Mouse (Mus musculus): Measurements from ENCODE around the gene Olfr808. TPM values are rescaled to one million over a fixed set of nuclear protein-coding genes. Genes with fewer than 3 reads are reported as not detected.

The Olfr808 gene
- not detected in 2 replicates for polyA plus RNA-seq (2015; fragmentation: Nextera tagmentation; extraction: Ambion mirVana)

- 93% methylated on average over 1 of the region's 1 CpGs for WGBS
- no peaks in the 10 kb centered on the region for H3K4me1 ChIP-seq (ENCODE audit: control insufficient read depth, insufficient read depth, low read length)
- no peak for ATAC-seq
Observed at GRCm38 (mm10) chr10:129765182-129765581, at the start of gene Olfr808. Olfr808 (plus strand) TSS chr10:129765482.

GRCm38 (mm10) chr10:129729275-129729674 is 36.0 kb upstream of the Olfr808 start, which contains the start of gene Olfr805:
Olfr805 (minus strand) TSS chr10:129729375.
- WGBS, result 94% methylated on average over 2 of the region's 2 CpGs
- Histone ChIP-seq H3K4me2 (ENCODE audit: low read depth, low read length) (no peak within 1 kb of the TSS), H3K4me3 (ENCODE audit: low read length) (no peak within 1 kb of the TSS), H3K27me3 (replicated peaks; ENCODE audit: control insufficient read depth, insufficient read depth, low read length) (no peaks in the 10 kb centered on the region), H3K9ac (ENCODE audit: low read depth, low read length) (no peak within 1 kb of the TSS), H3K9me3 (ENCODE audit: control insufficient read depth, low read length) (no peaks in the 10 kb centered on the region), H3K36me3 (ENCODE audit: control insufficient read depth, insufficient read depth, low read length) (no peaks in the 10 kb centered on the region), H3K27ac (ENCODE audit: low read length) (no peak within 1 kb of the TSS), H3K4me1 (ENCODE audit: control insufficient read depth, insufficient read depth, low read length) (no peaks in the 10 kb centered on the region)
- ATAC-seq, result no peak

More at GRCm38 (mm10) chr10:129765182-129765581, at the start of gene Olfr808:
- H3K27me3 ChIP-seq (replicated peaks; ENCODE audit: control insufficient read depth, insufficient read depth, low read length), result no peaks in the 10 kb centered on the region
- no peak within 1 kb of the TSS for H3K27ac ChIP-seq (ENCODE audit: low read length)
- H3K4me3 ChIP-seq (ENCODE audit: low read length), result no peak within 1 kb of the TSS
- H3K36me3 ChIP-seq (ENCODE audit: control insufficient read depth, insufficient read depth, low read length), result no peaks in the 10 kb centered on the region
- H3K9me3 ChIP-seq (ENCODE audit: control insufficient read depth, low read length), result no peaks in the 10 kb centered on the region
- H3K4me2 ChIP-seq (ENCODE audit: low read depth, low read length), result no peak within 1 kb of the TSS
- H3K9ac ChIP-seq (ENCODE audit: low read depth, low read length), result no peak within 1 kb of the TSS

- H3K27me3 ChIP-seq (replicated peaks; ENCODE audit: control insufficient read depth, insufficient read depth, low read length), result no peaks in the 10 kb centered on the region
- H3K36me3 ChIP-seq (ENCODE audit: control insufficient read depth, insufficient read depth, low read length), result no peaks in the 10 kb centered on the region
- H3K4me1 ChIP-seq (ENCODE audit: control insufficient read depth, insufficient read depth, low read length), result no peaks in the 10 kb centered on the region
- no peak within 1 kb of the TSS for H3K27ac ChIP-seq (ENCODE audit: low read length)
- no peaks in the 10 kb centered on the region for H3K9me3 ChIP-seq (ENCODE audit: control insufficient read depth, low read length)
- no peak within 1 kb of the TSS for H3K9ac ChIP-seq (ENCODE audit: low read depth, low read length)
- H3K4me3 ChIP-seq (ENCODE audit: low read length), result no peak within 1 kb of the TSS
- ATAC-seq, result no peak
- no peak within 1 kb of the TSS for H3K4me2 ChIP-seq (ENCODE audit: low read depth, low read length)
Observed at GRCm38 (mm10) chr10:129741821-129742220, 23.5 kb upstream of the Olfr808 start, which contains the start of gene Olfr806. Olfr806 (minus strand) TSS chr10:129741921.

- H3K27me3 ChIP-seq (replicated peaks; ENCODE audit: control insufficient read depth, insufficient read depth, low read length), result no peaks in the 10 kb centered on the region
- H3K4me1 ChIP-seq (ENCODE audit: control insufficient read depth, insufficient read depth, low read length), result no peaks in the 10 kb centered on the region
- H3K9ac ChIP-seq (ENCODE audit: low read depth, low read length), result no peak within 1 kb of the TSS
- no peaks in the 10 kb centered on the region for H3K36me3 ChIP-seq (ENCODE audit: control insufficient read depth, insufficient read depth, low read length)
- no peak for ATAC-seq
- H3K27ac ChIP-seq (ENCODE audit: low read length), result no peak within 1 kb of the TSS
- no peak within 1 kb of the TSS for H3K4me2 ChIP-seq (ENCODE audit: low read depth, low read length)
- no peak within 1 kb of the TSS for H3K4me3 ChIP-seq (ENCODE audit: low read length)
- H3K9me3 ChIP-seq (ENCODE audit: control insufficient read depth, low read length), result no peaks in the 10 kb centered on the region
- WGBS, result 89% methylated on average over 1 of the region's 1 CpGs
Observed at GRCm38 (mm10) chr10:129757693-129758092, 7.6 kb upstream of the Olfr808 start, which contains the start of gene Olfr807. Olfr807 (minus strand) TSS chr10:129757793.

- no peak within 1 kb of the TSS for H3K4me3 ChIP-seq (ENCODE audit: low read length)
- H3K27ac ChIP-seq (ENCODE audit: low read length), result no peak within 1 kb of the TSS
- H3K4me1 ChIP-seq (ENCODE audit: control insufficient read depth, insufficient read depth, low read length), result no peaks in the 10 kb centered on the region
- H3K27me3 ChIP-seq (replicated peaks; ENCODE audit: control insufficient read depth, insufficient read depth, low read length), result no peaks in the 10 kb centered on the region
- H3K9ac ChIP-seq (ENCODE audit: low read depth, low read length), result no peak within 1 kb of the TSS
- no peak for ATAC-seq
- no peak within 1 kb of the TSS for H3K4me2 ChIP-seq (ENCODE audit: low read depth, low read length)
- no peaks in the 10 kb centered on the region for H3K9me3 ChIP-seq (ENCODE audit: control insufficient read depth, low read length)
- no peaks in the 10 kb centered on the region for H3K36me3 ChIP-seq (ENCODE audit: control insufficient read depth, insufficient read depth, low read length)
Observed at GRCm38 (mm10) chr10:129774338-129774737, 9.1 kb downstream of the Olfr808 start, which contains the start of gene Olfr809. Olfr809 (plus strand) TSS chr10:129774638.

- no peak overlapping the region for H3K4me2 ChIP-seq (ENCODE audit: low read depth, low read length)
- H3K27ac ChIP-seq (ENCODE audit: low read length), result no peak overlapping the region
- no peaks in the 10 kb centered on the region for H3K9me3 ChIP-seq (ENCODE audit: control insufficient read depth, low read length)
- no peaks in the 10 kb centered on the region for H3K27me3 ChIP-seq (replicated peaks; ENCODE audit: control insufficient read depth, insufficient read depth, low read length)
- no peaks in the 10 kb centered on the region for H3K36me3 ChIP-seq (ENCODE audit: control insufficient read depth, insufficient read depth, low read length)
- H3K4me1 ChIP-seq (ENCODE audit: control insufficient read depth, insufficient read depth, low read length), result no peaks in the 10 kb centered on the region
- ATAC-seq, result no peak
- no peak overlapping the region for H3K9ac ChIP-seq (ENCODE audit: low read depth, low read length)
- no peak overlapping the region for H3K4me3 ChIP-seq (ENCODE audit: low read length)
Observed at GRCm38 (mm10) chr10:129778123-129778522, 12.8 kb downstream of the Olfr808 start.

GRCm38 (mm10) chr10:129794817-129795216 is 29.5 kb downstream of the Olfr808 start, which contains the start of gene Olfr810:
Olfr810 (minus strand) TSS chr10:129794917.
- no peaks in the 10 kb centered on the region for H3K9me3 ChIP-seq (ENCODE audit: control insufficient read depth, low read length)
- H3K4me1 ChIP-seq (ENCODE audit: control insufficient read depth, insufficient read depth, low read length), result no peaks in the 10 kb centered on the region
- no peak within 1 kb of the TSS for H3K27ac ChIP-seq (ENCODE audit: low read length)
- no peak within 1 kb of the TSS for H3K4me3 ChIP-seq (ENCODE audit: low read length)
- no peaks in the 10 kb centered on the region for H3K27me3 ChIP-seq (replicated peaks; ENCODE audit: control insufficient read depth, insufficient read depth, low read length)
- no peak within 1 kb of the TSS for H3K9ac ChIP-seq (ENCODE audit: low read depth, low read length)
- H3K4me2 ChIP-seq (ENCODE audit: low read depth, low read length), result no peak within 1 kb of the TSS
- no peaks in the 10 kb centered on the region for H3K36me3 ChIP-seq (ENCODE audit: control insufficient read depth, insufficient read depth, low read length)
- no peak for ATAC-seq

- no peaks in the 10 kb centered on the region for H3K4me1 ChIP-seq (ENCODE audit: control insufficient read depth, insufficient read depth, low read length)
- no peak within 1 kb of the TSS for H3K4me3 ChIP-seq (ENCODE audit: low read length)
- H3K36me3 ChIP-seq (ENCODE audit: control insufficient read depth, insufficient read depth, low read length), result no peaks in the 10 kb centered on the region
- 83% methylated on average over 4 of the region's 4 CpGs for WGBS
- no peak within 1 kb of the TSS for H3K27ac ChIP-seq (ENCODE audit: low read length)
- H3K9me3 ChIP-seq (ENCODE audit: control insufficient read depth, low read length), result no peaks in the 10 kb centered on the region
- H3K27me3 ChIP-seq (replicated peaks; ENCODE audit: control insufficient read depth, insufficient read depth, low read length), result no peaks in the 10 kb centered on the region
- ATAC-seq, result no peak
- no peak within 1 kb of the TSS for H3K4me2 ChIP-seq (ENCODE audit: low read depth, low read length)
- H3K9ac ChIP-seq (ENCODE audit: low read depth, low read length), result no peak within 1 kb of the TSS
Observed at GRCm38 (mm10) chr10:129804296-129804695, 39.0 kb downstream of the Olfr808 start, which contains the start of gene Olfr811. Olfr811 (minus strand) TSS chr10:129804396.

All from intestine, embryonic 16.5 days (tissue).